Mouse (Mus musculus) layer of hippocampus, postnatal 10 days (tissue): ENCODE data around the gene Pdzrn4. TPM values are rescaled to one million over a fixed set of nuclear protein-coding genes. Genes with fewer than 3 reads are reported as not detected.
A peak's percentile ranks its signal among the peaks of the same experiment; 100 is the strongest.

ENCODE experiments used
- DNase-seq, 2 experiments: peaks; one replicate each; pipeline ENCODE4 v3.0.0; 2021; ENCODE audit warnings: low spot score in 2 of 2
- total RNA-seq, 2 experiments: library from RNA; stranded (reverse); gene quantifications; 2 replicates each; pipeline ENCODE4 v1.2.3; 2021

The Pdzrn4 gene
- total RNA-seq, 2 experiments from 2014 or later: 7.8 to 9.5 TPM

DNA sequence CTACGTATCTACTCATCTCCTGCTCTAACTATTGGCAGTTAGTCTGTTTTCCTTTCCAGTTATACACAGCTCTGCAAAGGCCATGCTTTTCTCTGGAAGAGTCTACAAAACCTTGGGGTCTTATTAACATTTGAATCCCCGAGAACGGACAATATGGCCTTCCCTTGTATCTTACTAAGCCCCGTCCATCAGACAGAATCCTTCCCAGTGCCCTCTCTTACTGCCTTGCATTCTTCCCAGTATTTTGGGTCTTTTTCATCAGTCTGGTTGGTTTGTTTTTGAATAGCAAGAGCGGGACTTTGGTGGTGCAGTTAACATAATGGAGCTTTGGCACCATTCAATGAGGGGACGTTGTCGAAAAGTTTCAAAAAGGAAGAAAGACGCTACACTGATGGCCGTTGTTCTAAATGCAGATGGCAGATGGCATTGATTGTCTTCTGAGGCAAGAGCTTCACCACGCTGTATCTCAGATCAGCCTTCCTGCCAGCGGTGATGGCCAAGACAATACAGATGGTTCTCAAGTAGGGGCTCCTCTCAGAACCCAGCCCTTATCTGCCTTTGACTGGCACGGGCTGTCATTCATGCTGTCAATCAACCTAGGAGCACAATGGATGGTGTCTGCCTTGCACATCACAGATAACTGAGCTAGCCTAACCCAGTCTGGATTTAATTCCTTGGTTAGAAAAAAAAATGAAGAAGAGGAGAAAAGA is 98.9 kb downstream of the Pdzrn4 start:
- DNase-seq: no peak

DNA sequence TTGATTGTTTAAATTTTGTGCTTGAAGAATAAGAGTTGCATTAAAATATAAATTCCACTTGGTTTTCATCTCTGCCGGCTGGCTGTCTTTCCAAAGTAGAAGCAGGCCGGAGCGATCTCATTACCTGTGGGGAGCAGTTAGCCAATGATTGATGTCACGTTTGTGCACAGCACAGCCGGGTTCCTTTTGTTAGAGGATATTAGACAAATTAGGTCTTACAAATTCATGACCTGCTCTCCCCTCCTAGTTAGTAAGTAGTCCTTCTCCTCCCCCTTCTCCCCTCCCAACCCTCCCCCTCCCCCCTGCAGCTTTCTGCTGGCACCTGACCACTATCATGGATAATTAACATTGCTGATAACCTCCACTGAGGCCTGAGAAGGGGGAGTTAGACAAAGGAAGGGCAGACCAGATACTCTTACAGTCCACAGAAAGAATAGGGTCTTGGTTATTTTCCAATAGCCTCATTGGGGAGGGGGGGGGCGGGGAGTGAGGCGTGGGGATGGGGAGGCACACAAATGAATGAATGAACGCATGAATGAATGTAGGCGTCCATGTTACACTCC is 103.7 kb downstream of the Pdzrn4 start:
- no peak for DNase-seq

DNA sequence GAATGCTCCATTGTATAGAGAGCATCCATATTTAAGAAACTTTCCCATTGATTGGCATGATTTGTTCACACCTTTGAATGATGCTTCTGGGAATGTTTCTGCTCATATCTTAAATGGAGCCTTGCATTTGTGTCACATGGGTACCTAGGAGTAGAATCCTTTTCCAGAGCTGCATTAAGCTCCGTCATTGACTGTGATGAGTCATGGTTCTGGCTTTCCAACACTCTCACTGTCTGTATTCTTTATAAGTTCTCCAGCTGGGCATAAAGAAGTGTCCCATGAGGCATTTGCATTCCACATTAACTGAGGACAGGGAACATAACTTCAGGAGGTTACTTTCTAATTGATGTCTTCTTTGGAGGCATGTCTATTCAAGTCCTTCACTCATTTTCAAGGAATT is 106.1 kb downstream of the Pdzrn4 start:
- DNase-seq: no peak

DNA sequence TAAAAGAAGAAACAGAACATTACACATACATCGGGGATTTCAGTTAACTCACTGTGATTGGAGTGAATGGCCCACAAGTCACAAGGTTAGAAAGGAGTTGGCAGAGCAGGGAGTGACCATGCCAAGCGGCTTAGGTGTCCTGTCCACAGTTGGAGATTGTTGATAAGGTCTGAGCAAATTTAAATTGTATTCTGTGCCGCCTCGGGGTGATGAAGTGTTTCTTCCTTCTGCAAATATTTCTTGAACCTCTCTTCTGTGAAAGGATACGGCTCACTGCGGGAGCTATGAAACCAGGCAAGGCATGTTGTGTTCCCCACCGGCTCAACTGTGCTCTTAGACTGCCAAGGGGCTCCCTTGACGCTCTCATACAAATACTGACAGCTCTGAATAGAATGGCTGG is 112.7 kb downstream of the Pdzrn4 start:
- no peak for DNase-seq

DNA sequence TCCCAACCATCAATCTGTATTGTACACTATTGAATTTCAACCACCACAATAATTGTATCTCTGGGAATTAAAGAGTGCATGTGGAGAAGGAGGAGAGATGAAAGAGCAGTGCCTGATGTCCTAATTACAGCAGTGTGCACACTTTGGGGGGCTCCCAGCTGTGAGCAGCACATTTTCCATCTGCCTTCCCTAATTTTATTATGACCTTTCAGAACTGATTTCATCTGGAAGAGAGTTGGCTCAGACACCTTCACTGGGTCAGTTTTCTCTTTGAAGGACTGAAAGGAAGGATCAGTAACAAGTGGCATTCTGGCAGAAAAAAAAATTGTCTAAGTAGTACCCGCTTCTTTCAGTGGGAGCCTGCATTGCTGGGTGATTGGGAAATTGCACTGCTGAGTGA is 119.0 kb downstream of the Pdzrn4 start:
- no peak for DNase-seq

DNA sequence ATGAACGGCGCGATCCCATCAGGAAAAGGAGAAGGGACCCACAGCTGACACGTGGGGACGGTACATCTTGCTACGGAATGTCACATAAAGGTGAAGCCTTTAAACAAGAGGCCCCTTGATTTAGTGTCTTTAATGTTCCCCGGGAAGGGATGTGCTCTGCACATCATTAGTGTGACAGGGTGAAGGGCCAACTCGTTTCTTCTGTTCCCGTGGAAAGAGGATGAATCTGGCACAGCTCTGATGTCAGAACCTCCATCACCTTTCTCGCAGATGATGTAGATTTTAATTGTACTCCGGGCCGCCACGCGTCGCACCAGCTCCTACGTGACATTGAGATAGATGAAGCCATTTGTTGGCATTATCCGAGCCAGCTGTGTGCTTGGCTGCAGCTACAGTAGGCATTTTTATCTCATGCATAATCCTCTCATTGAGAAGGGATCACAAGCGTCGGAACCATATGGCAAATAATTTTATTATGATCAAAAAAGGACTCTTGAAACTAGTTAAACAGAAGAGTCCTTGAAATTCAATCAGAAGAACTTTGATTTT is 124.1 kb downstream of the Pdzrn4 start:
- DNase-seq: peak; percentile 26 to 30

DNA sequence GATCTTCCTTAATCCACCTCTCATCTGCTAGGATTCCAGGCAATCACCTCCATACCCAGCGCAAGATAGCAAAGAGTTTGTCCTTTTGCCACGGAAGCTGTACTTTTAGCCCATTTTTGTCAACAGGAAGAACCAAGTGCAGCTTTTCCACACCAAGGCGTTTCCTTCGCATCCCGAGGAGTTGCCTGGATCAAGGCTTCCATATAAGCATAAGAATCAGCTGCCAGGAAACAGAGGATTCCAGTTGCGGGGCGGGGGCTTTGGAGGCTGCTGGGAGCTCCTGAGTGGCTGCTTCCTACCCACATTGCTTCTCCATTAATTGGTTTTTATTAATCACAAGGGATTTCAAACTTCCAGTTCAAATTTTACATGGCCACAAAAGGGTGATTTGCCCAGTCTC is 125.0 kb downstream of the Pdzrn4 start:
- DNase-seq: peak in 1 of 2 experiments; percentile 10

DNA sequence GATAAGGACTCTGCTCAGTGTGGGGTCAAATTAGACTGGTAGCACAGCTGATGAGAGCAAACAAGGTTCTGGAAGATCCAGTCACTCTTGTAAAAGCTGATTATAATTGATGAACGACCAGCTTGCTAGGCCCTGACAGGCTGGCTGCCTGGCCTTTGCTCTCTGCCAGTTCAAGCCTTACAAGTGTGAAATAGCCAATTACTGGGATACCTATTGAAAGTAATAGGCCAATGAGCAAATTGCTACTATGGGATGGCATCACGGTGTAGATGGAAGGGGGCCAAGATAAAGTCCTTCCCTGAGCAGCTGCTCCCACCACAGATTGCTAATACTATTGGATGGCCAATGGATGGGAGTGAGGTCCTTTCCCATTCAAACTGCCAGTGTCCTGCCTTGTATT is 128.2 kb downstream of the Pdzrn4 start:
- no peak for DNase-seq

DNA sequence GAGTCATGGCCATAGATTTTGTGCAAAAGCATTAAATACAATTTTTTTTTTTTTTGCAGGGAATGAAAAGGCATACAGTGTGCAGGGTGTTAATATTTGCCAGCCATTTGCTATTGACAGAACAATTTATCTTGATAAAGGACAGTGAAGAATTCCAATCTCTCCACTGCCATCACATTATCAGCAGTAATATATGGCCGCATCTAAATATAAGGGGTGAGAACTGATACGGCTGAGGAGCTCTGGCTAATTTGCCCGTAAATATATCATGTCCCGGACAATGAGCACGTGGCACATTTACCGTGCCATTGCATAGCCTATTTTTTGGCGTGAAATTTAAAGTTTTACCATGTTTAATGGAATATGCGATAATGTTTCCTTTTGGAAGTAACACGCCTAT is 128.7 kb downstream of the Pdzrn4 start:
- DNase-seq: no peak

DNA sequence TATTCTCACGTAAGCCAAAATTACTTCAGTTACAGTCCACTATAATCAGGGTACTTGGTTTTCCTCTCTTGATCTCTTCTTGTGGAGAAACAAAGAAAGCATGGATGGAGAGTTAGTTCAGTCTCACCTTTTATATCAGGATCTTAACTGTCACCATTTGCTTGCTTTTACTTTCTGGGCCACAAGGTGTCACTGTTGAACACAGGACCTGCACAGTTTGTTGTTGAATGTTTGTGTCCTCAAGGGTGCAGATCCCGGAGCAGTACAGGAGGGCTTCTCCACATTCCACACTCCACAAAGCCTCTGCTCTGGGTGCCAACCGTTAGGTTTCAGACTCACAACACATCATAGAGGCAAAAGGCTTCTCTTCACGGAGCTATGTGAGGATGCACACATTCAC is 130.1 kb downstream of the Pdzrn4 start:
- peak; percentile 38 to 42 for DNase-seq

DNA sequence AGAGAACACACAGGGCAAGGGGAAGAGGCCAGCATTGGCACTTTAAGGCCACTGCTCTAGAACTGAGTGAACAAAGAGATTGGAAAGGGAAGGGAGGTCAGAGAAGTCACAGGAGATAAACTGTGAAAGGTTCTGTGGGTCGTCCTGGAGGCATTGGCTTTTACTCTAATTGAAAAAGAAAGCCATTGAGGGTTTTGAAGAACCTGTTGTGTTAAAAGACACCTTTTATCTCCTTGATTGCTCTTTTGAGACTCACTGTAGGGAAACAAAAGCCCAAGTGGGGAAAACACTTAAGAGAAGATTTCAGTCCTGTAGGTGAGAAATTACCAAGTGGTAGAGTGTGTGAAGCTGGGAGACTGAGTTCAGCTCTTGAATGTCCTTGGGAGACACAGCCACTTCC is 146.6 kb downstream of the Pdzrn4 start:
- DNase-seq: no peak

DNA sequence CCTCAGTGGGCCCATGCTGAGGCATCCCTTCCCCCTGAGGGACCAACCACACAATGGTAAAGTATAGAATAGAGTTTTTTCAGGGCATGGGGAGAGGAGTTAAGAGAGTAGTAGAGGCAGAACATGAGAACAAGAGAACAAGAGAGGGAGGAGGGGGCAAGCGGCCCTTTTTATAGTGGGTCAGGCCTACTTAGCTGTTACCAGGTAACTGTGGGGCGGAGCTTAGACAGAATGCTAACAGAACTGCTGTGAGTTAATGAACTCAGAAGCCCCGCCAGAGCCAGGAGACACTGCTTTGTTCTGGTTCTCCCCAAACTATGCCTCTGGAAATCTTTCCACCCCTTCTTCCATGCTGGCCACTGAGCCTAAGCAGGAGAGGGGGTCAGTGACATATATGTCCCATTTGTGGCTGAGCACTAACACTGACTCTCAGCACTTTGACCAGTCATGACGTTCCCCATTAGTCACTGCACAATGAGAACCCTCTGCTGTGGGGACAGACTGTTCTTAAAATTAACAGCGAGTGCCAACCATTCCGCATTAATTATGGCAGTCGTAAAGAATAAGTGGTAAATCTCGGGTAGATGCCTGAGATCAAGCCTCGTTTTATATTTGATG is 150.7 kb downstream of the Pdzrn4 start:
- no peak for DNase-seq

DNA sequence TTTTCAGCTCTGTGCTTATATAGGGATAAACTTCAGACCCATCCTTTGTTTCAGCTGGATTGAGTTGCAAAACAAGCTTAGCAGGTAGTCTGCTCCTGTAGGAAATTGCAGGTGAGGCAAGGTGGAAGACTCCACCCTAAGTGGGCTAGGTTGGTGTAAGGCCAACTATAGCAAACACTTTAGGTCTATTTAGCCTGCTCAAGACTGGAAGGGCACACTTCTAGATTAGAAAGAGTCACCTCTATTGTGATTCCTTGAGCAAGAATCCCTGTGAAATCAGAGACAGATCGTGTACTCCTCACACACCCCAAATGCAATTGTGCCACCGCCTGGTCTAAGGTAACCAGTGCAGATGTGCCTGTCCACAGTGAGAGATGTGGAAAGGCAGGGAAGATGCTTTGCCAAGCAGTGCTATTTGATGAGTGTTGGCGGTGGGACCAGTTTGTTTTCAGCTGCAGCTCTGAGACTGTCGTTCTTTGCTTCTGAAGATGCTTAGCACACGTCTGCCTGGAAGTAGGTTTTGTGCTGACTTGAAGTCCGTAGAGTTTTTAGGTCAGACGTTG is 158.4 kb downstream of the Pdzrn4 start:
- DNase-seq: no peak

DNA sequence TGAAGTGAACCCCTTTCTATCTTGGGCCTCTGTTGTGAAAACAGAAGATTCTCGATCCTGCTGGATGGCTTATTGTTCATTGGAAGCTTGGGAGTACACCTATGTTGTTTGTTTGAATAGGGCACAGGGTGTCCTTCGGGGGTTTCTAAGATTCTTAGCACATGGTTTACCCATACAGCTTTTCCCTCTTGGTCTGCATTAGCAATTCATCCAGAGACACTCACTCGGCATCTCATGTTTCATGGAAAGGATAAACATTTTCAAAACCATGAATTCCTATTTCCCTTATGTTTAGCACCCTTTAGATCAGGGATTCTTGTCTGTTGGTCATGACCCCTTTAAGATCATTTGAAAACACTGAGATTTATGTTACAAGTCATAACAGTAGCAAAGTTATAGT is 159.0 kb downstream of the Pdzrn4 start:
- no peak for DNase-seq

DNA sequence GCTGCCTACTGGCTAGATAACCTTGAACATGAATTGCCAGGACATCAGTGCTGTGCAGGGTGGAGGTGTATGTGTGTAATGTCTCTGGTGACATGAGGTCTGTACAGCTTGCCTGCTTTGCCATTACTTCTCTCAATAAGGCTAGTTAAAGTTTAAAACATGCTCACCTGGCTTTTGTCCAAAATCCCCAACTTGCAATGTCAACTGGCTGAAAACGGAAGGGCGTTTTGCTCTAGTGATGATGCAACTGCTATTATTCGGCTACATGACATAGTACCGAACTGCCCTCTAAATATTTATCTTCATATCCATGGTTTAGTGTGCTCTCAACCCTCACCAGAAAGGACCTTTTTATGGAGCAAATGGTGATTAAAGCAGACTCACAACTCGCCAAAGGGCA is 161.9 kb downstream of the Pdzrn4 start:
- DNase-seq: no peak

DNA sequence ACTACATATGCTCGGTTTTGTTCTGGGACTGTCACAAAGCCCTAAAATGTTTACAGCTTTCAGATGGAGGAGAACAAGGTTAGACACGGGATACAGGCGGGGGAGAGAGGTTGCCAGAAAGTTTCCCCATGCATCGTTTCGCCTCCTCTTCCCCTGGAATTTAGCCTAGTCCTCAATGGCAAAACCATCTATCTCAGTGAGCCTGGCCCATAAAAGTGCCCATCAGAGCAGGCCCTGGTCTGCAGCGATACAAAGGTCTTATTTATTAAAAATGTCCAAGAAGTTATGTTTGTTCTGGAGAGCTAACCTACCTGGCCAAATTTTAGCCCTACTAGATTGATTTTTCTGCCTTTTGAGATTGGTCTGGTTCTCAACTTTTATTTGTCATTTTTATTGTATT is 165.5 kb downstream of the Pdzrn4 start:
- DNase-seq: no peak

DNA sequence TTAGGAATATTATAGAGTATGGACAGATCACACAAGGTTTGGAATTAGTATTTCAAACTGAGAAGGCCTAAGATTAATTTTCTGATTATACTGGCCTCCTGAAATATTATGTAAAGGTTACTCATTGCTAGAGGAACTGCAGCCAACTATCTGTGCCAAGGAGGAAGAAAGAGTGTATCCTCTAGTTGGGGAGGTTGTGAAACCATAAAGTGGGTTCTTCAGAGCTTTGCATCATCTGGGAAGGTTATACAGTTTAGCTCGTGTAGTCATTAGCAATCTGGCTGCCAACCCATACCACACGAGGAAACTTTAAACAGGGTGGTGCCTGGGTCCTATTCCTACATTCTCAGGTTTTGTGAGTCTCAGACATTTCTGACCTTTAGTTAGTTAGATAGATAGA is 166.9 kb downstream of the Pdzrn4 start:
- DNase-seq: no peak

DNA sequence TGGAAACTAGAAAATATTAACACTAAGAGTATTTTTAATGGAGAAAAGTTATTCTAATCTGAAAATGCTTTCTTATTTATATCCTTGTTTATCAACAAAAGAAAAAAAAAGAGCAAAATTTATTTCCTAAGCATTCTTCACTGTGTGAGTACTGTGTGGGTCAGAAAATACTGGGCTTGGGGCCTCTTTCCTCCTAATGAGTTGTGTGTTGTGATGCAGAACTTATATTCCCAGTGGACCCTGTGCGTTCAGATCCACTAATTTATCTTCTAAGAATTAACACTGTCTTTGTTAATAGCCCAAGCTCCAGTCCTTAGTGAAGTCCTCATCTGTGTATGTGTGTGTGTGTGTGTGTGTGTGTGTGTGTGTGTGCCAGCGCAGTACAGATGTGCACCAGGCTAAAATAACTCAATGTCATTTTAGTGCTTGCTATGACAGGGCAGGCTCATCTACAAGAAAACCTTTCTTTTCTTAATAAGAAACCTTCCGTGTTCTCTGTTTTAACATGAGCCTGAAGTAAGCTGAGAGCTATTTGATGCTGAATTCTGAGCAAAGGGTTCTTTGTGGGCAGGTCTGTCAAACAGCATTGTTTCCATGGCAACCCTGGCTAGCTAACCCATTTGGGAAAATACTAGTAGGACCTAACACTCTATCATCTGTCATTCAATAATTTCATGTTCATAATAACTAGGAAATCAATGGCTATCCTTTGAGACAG is 174.0 kb downstream of the Pdzrn4 start:
- peak; percentile 61 to 65 for DNase-seq

DNA sequence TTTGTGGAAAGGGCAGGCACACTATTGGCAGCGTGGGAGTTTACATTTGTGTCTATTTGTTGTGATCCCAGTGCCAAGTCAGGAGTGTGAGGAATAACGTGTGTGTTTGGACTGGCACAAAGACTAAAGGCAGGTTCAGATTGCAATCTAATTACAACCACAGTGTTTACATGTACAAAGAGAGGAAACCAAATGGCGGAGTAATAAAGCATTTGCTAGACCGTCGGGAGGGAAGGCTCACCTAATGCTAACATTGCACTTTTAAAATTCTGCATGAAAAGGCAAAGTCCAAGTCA is 174.5 kb downstream of the Pdzrn4 start:
- no peak for DNase-seq

DNA sequence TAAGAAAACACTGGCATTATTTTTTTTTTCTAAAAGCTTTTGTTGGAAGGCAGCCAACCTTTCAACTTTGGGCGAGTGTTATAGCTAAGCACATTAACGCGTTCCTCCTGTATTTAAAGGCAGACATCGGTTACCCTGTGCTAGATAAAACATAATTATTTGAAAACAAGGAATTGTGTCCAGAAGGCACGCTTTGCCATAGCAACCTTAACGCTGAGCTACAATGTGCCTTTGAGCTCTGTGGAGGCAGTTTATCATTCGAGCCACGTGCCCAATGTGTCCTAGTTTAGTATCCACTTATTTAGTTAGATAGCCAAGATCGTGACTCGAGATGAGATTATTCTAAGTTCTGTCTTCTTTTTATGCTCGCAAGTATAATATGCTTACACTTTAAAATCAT is 180.8 kb downstream of the Pdzrn4 start:
- DNase-seq: no peak

DNA sequence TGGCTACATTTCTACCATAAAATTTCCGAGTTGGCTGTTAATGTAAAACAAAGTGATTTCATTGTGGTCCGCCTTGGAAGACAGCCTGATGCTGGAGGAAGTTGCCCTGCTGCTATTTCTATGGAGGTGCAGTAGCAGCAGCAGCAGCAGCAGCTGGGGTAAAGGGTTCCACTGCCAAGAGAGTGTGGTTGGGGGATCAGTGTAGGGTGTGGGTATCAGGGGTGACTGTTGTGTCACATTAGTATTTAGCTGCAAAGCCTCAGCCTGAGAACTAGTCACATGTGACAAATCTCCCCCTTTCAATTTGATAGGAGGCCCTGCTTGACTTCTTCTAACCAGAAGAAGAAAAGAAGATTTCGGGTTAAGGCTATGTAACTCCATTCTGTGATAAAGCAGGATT is 183.5 kb downstream of the Pdzrn4 start:
- no peak for DNase-seq
